Mouse (Mus musculus) midbrain, embryonic 11.5 days (tissue): Measurements from ENCODE around the gene Spata32. TPM values are rescaled to one million over a fixed set of nuclear protein-coding genes. Genes with fewer than 3 reads are reported as not detected.

Source experiments
- ATAC-seq: fragments of 200-750 bp; cut with Nextera tagmentation; 2 replicates; pipeline ENCODE4 v1.8.0; 2017; ENCODE audit warnings: moderate TSS enrichment, moderate library complexity; ENCODE audit not compliant: low FRiP score
- DNase-seq: peaks from one replicate; pipeline ENCODE4 v3.0.0; 2015; ENCODE audit warnings: low spot score; ENCODE audit errors: missing footprints
- H3K27ac ChIP-seq: fragments of 300-500 bp; sonication (generic); 2 replicates; pipeline ENCODE4 v1.5.1; 2014; ENCODE audit warnings: low read depth, low read length
- H3K27me3 ChIP-seq: fragments of 300-500 bp; sonication (generic); 2 replicates; pipeline ENCODE4 v1.6.1; 2014; ENCODE audit warnings: mild to moderate bottlenecking, low read length, moderate library complexity, mixed read lengths; ENCODE audit not compliant: control insufficient read depth, insufficient read depth
- H3K36me3 ChIP-seq: fragments of 300-500 bp; sonication (generic); 2 replicates; pipeline ENCODE4 v1.6.1; 2014; ENCODE audit warnings: mild to moderate bottlenecking, low read length, moderate library complexity, mixed read lengths; ENCODE audit not compliant: control insufficient read depth, insufficient read depth
- H3K4me1 ChIP-seq: fragments of 300-500 bp; sonication (generic); 2 replicates; pipeline ENCODE4 v1.6.1; 2014; ENCODE audit warnings: low read length; ENCODE audit not compliant: control insufficient read depth, insufficient read depth
- H3K4me2 ChIP-seq: fragments of 300-500 bp; sonication (generic); 2 replicates; pipeline ENCODE4 v1.6.1; 2014; ENCODE audit warnings: mild to moderate bottlenecking, moderate library complexity
- H3K4me3 ChIP-seq: fragments of 300-500 bp; sonication (generic); 2 replicates; pipeline ENCODE4 v1.5.1; 2014; ENCODE audit warnings: low read depth, low read length
- H3K9ac ChIP-seq: fragments of 300-500 bp; sonication (generic); 2 replicates; pipeline ENCODE4 v1.6.1; 2014; ENCODE audit warnings: low read length
- H3K9me3 ChIP-seq: fragments of 300-500 bp; sonication (generic); 2 replicates; pipeline ENCODE4 v1.6.1; 2016; ENCODE audit warnings: low read length; ENCODE audit not compliant: control insufficient read depth
- WGBS: fragments of 180-500 bp; shearing (Covaris S2); extraction: QIAGEN DNeasy Blood & Tissue Kit; methylation state at CpG from one replicate; pipeline ENCODE4 v1.1.7; 2014; 5-methylcytosine and 5-hydroxymethylcytosine counted together
- polyA plus RNA-seq: library from polyadenylated mRNA; unstranded; fragments of >200 nt; fragmentation: Nextera tagmentation; extraction: Ambion mirVana; gene quantifications from 2 replicates; pipeline ENCODE4 v1.2.1, GENCODE M21; 2014

The Spata32 gene
- polyA plus RNA-seq, 1 experiment from 2014 or later = not detected

- ATAC-seq (peak; percentile 88), DNase-seq (peak; percentile 100)
- no peak overlapping the region for H3K27ac ChIP-seq
- no peaks in the 10 kb centered on the region for H3K36me3 ChIP-seq
- H3K4me1 ChIP-seq = peaks cover 3% of the 10 kb centered on the region; the same call in 1 of the 2 replicates
- no peaks in the 10 kb centered on the region for H3K27me3 ChIP-seq
- H3K9me3 ChIP-seq = no peaks in the 10 kb centered on the region
- no peak overlapping the region; the same call in 1 of the 2 replicates for H3K9ac ChIP-seq
- peak overlapping the region; percentile 33 for H3K4me2 ChIP-seq
- WGBS = 2% methylated on average over 25 of the region's 25 CpGs
- H3K4me3 ChIP-seq = no peak overlapping the region
These were observed 59.4 kb downstream of the Spata32 start for GRCm38 (mm10) chr11:103158621-103159478.

Other genes with a start within 250 kb of the Spata32 start
- gene Nmt1, start 190.2 kb downstream of the Spata32 start, polyA plus RNA-seq = 45.6 and 51.3 TPM in 2 replicates
- gene Dcakd, start 190.1 kb downstream of the Spata32 start, polyA plus RNA-seq = 238 and 259 TPM in 2 replicates
- gene Plcd3, start 116.8 kb downstream of the Spata32 start, polyA plus RNA-seq = 0.63 and 0.86 TPM in 2 replicates
- 8.2 and 10.5 TPM in 2 replicates for gene Acbd4, start 116.8 kb downstream of the Spata32 start, polyA plus RNA-seq
- gene Hexim1, start 102.2 kb downstream of the Spata32 start, polyA plus RNA-seq = 4.6 and 5.2 TPM in 2 replicates
- 5.0 and 6.3 TPM in 2 replicates for gene Hexim2, start 86.0 kb downstream of the Spata32 start, polyA plus RNA-seq
- gene Fmnl1, start 47.3 kb downstream of the Spata32 start, polyA plus RNA-seq = 0.65 and 0.87 TPM in 2 replicates
- gene 1700023F06Rik, start 9.9 kb downstream of the Spata32 start, polyA plus RNA-seq = 0.12 and 0.14 TPM in 2 replicates
- 2.3 and 3.3 TPM in 2 replicates for gene Map3k14, start 49.0 kb upstream of the Spata32 start, polyA plus RNA-seq
- 2.4 and 2.8 TPM in 2 replicates for gene Arhgap27, start 145.3 kb upstream of the Spata32 start, polyA plus RNA-seq
- 6.4 and 7.6 TPM in 2 replicates for gene Plekhm1, start 194.3 kb upstream of the Spata32 start, polyA plus RNA-seq